Mouse (Mus musculus) colon, adult 2 months (tissue): ENCODE data around the gene Ifit1bl1. TPM values are rescaled to one million over a fixed set of nuclear protein-coding genes. Genes with fewer than 3 reads are reported as not detected.

Source experiments
- polyA plus RNA-seq: library from polyadenylated mRNA; depleted of rRNA; stranded (reverse); fragments of >200 nt; gene quantifications from 2 replicates; pipeline ENCODE4 v1.2.3, GENCODE M21; 2012; rRNA removed

The Ifit1bl1 gene
- 12.0 and 18.9 TPM in 2 replicates for polyA plus RNA-seq

DNA sequence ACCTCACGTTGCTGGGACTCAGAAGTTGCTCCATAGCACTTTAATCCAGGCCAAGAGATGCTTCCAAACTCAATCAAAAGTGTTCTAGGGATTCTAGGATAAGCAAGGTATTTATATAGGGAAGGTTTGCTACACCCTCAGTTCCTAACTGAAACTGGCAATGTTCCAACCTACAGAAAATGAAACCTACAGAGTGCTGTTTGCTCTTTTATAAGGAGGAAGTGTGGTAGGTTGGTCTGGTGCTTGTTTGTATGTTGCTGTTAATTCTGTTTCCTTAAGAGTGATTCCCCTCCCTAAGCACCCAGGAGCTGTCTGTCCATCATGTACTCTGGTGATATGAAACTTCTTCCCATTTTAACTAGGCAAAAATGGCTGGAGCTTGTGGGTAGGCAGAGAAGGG is at the start of gene Ifit1bl1:
Gene Ifit1bl1, minus strand, starts transcription at position 69 of the 400 bp plus-strand sequence.

DNA sequence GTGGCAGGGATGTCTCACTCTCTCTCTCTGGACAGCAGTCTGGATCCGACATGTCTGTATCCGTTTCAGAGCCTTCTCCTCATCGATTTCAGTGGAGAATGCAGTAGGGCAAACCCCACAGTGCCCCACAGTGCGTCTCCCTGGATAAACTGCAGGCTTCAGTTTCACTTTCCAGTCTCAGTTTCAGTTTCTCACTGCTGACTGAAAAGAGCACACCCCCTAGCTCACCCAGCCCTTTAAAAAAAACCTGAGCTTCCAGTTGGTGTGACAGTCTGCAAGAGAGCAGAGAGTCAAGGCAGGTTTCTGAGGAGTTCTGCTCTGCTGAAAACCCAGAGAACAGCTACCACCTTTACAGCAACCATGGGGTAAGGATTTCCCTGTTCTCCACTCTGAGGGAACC is 38.9 kb upstream of the Ifit1bl1 start, which contains the start of the genes Ifit1bl2 and Ifit1:
Gene Ifit1bl2, minus strand, starts transcription at position 121 of the 400 bp plus-strand sequence.
Gene Ifit1, plus strand, starts transcription at position 249 of the 400 bp plus-strand sequence.

DNA sequence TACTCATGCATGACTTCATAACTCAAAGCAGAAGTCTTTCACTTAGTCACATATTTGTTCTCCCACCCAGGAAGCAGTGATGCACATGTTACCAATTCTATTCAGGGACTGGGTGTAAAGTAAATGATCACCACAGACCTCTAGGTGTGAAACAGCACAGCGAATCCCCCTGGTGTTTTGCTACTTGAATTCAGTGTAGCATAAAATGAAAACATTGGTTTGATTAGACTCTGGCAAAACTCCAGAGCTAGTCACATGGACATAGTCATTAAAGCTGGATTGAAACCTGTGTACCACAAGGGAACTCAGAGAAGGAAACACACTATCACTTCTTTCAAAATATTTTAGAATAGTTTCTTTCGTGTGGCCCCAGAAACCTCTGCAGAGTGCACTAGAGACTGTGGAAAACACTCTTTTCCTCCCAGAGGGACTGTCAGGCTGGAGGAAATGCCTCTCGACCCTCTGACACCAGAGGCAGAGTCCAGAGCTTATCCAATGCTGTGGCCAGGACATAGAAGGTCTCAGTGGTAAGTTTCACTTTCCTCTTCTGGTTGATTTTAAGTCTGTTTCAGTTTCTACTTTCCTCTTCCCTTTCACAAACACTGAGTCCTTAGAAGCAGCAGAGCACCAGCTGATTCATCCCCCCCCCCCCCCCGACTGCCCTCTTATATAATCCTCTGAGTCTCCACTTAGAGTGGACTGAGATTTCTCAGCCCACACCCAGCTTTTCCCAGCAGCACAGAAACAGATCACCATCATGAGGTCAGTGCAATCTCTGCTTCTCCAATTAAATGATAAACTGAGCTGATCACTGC is 5.7 kb upstream of the Ifit1bl1 start, which contains the start of gene Ifit3b:
Gene Ifit3b, plus strand, starts transcription at position 734 of the 815 bp plus-strand sequence.

DNA sequence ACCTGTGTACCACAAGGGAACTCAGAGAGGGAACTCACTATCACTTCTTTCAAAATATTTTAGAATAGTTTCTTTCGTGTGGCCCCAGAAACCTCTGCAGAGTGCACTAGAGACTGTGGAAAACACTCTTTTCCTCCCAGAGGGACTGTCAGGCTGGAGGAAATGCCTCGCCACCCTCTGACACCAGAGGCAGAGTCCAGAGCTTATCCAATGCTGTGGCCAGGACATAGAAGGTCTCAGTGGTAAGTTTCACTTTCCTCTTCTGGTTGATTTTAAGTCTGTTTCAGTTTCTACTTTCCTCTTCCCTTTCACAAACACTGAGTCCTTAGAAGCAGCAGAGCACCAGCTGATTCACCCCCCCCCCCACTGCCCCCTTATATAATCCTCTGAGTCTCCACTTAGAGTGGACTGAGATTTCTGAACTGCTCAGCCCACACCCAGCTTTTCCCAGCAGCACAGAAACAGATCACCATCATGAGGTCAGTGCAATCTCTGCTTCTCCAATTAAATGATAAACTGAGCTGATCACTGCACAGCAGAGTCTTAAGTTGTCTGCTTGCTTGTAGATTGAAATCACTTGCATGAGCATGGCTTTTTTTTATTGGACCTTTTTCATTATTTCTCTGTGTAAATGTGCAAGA is 18.5 kb downstream of the Ifit1bl1 start, which contains the start of gene Ifit3:
Gene Ifit3, plus strand, starts transcription at position 406 of the 641 bp plus-strand sequence.

DNA sequence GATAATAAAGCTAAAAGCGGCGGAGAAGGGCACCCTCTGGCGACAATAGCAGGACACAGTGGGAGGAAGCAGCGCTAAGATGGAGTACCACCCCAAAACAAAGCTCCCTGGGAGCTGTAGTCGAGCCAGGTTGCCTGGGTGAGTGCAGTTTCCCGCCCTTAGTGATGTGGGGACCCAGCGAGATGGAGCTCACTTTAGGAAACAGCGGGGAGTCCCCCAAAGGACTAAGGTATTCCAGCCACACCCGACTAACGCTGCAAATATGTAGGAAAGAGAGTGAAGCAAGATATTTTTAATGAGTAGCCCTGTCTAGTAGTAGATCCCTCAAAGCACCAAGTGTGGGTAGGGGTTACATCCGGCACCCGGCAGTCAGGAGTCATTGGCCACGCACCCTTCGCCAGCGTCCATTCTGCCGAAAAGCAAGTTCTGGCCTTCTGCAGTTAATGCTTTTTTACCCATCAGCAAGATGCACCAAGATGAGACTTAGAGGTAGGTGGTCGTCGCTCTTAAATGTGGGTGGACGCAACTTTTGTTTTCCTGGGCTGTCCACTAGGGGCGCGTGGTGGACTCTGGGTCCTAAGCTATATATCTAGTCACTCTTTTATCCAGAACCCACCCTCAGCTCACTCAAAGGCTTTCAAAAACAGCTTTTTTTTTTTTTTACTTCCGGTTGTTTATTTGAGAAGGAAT is 51.1 kb downstream of the Ifit1bl1 start, which contains the start of gene Ifit2:
Gene Ifit2, plus strand, starts transcription at position 161 of the 690 bp plus-strand sequence.

Other genes with a start within 250 kb of the Ifit1bl1 start
- gene Ch25h, start 126.8 kb downstream of the Ifit1bl1 start, polyA plus RNA-seq = 9.0 and 10.7 TPM in 2 replicates
- gene Lipa, start 74.5 kb downstream of the Ifit1bl1 start, polyA plus RNA-seq = 11.3 and 16.3 TPM in 2 replicates
- gene Ifit2, start 51.3 kb downstream of the Ifit1bl1 start, polyA plus RNA-seq = 0.86 and 0.87 TPM in 2 replicates
- gene Ifit3, start 18.4 kb downstream of the Ifit1bl1 start, polyA plus RNA-seq = 0.41 and 0.59 TPM in 2 replicates
- 0.14 and 0.25 TPM in 2 replicates for gene Ifit3b, start 6.0 kb upstream of the Ifit1bl1 start, polyA plus RNA-seq
- 0.57 and 1.0 TPM in 2 replicates for gene Ifit1bl2, start 38.8 kb upstream of the Ifit1bl1 start, polyA plus RNA-seq
- 1.8 and 2.1 TPM in 2 replicates for gene Ifit1, start 38.9 kb upstream of the Ifit1bl1 start, polyA plus RNA-seq
- gene Slc16a12, start 145.3 kb upstream of the Ifit1bl1 start, polyA plus RNA-seq = 2.0 and 3.0 TPM in 2 replicates